Mouse (Mus musculus): ENCODE measurements at regions not wholly inside any gene's neighbourhood (a gene's known extent, or its start where the extent isn't known, plus 50 kb on each side); places are given as distances from the start of the nearest gene placed in this dataset.

DNA sequence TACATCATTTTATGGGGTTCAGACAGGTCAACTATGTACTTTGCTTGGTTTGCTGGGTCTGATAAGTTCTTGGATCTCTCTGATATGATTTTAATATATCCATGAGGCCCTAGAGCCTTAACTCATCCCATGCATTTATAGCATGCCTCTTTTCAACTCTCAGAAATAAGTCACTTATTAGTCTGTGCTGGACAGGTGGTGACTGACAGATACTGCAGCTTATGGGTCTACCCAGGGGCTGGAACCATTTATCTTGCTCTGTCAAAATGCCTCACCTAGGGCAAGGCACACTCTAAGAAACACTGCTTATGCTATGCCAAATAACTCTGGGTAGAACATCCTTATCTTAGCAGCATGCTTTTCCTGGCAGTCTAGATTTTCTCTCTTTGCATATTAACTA is 225.6 kb downstream of the Mbnl1 start:
- DNase-seq (ENCODE audit: low spot score) = no peak

DNA sequence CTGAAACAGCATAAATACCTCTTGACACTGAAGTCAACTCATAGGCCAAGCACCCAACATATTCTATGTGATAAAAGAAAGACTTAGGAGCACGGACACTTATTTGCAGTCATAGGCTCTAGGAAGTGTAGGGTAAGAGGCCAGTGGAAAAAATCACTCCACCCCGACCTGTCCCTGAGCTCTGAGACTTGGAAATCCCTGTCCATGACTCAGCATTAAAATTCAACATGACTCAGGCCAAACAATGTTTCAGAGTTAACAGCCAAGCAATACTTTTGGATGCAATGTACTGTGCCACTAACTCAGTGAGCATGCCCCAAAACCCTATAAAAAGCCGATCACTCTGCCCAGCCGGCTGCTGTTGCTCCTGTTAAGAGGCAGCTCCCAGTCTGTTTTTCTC is 234.5 kb downstream of the Mbnl1 start:
- DNase-seq (ENCODE audit: low spot score) = no peak

DNA sequence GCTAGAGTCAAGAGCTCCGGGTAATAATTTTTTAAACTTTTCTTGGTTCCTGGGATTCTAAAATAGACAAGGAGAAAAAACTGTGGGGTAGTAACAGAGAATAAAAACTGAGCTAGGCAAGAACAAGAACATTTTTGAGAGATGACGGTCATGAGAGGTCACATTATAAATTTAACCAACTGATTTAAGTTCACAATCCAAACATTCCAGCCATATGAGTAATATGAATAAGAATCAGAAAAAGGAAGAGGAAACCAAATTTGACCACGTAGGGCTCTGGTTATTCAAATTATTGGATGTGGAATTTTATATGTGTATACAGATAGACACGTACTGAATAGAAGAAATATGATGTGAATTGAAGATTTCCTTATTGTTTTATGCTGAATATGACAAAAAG is 240.3 kb downstream of the Mbnl1 start:
- no peak for DNase-seq (ENCODE audit: low spot score)

DNA sequence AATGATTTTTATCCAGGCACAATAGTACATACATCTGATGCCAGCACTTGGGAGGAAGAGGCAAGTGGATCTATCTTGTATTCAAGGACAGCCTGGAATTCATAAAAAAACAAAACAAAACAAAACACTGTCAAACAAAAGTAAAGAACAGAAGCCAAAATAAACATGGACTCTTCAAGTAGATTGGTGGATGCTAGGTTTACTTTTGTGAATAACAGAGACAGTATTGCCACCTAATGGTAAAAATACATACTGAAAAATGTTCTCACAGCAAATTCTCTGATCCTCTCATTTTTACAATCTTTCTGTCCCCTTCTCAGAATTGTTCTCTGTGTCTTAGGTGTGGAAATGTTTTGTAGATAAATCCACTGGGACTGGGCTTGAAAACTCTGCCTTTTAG is 247.7 kb downstream of the Mbnl1 start:
- DNase-seq (ENCODE audit: low spot score) = no peak

DNA sequence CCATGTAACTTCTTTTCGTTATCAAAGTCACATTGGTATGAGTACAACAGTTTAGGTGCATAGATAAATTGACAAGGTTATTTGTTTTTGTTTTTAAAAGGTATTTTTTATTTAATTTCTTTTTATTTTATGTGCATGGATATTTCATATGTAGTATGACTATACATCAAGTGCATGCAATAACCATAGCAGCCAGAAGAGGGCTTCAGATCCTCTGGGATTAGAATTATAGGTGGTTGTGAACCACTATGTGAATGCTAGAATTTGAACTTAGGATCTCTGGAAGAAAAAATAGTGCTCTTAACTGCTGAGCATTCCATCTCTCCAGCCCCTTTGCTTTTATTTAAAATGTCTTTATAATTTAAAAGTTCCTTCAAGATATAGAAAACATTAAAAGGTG is 258.7 kb downstream of the Mbnl1 start:
- no peak for DNase-seq (ENCODE audit: low spot score)

DNA sequence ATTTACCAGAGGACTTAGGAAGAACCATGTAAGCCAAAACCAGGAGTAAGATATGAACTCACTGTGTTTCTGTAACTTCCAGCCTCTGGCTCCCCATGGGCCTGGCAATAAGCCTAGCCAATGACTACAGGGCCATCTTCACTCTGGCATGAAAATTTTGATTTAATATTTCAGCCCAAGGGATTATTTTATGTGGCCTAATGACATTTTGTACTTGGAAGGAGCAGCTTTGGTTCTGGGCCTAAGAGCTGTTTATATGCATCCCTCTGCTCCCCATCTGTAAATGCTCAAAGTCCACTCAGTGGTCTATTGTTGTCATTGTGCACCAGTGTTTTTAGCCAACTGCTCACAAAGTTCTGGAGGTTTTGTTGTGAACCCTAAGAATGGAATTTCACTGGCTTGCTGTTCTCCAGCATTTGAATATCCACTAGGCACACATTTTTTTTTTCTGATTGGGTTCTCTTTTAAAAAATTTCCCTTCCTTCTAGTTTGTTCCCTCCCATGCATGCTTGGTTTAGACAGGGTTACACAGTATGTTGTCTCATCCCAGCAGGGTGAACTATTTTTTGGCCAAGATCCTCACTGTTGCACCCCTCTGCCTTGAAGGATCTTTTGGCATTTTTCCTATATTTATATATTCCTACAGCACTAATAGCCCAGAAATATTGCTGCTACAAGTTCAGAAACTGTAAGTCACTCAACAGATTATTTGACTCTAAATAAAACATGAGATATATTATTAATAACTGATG is 261.9 kb upstream of the P2ry1 start:
- DNase-seq (ENCODE audit: low spot score) = peak; percentile 43

DNA sequence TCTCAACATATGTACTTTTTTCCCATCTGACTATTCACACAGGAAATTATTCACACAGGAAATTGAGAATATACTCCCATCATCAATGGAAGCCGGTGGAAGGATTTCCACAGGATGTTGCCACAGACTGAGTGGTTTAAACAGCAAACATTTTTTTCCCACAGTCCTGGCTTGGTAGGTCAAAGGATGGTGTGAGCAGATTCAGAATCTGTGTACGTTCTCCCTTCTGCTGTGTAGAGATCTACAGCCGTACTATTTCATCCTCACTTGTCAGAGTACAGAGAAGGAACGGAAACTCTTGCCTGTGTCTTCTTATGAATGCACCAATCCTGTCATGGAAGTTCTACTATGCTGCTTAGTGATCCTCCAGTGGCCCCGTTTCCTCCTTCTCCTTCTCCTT is 261.2 kb upstream of the P2ry1 start:
- no peak for DNase-seq (ENCODE audit: low spot score)

DNA sequence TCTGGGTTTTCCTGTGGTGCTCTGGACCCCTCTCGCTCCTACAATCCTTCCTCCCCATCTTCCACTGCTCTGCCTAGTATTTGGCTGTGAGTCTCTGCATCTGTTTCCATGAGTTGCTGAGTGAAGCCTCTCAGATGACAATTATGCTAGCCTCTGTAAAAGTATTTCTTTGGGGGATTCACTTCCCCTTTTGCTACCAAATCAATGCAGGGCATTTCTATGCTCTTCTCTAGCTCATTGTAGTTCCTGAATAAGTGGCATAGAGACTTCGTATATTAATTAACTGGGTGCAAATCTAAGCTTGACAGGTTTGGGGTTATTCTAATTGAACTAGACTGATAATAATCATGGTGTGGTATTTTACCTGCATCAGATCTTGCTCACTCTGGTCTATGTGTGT is 260.4 kb upstream of the P2ry1 start:
- no peak for DNase-seq (ENCODE audit: low spot score)

DNA sequence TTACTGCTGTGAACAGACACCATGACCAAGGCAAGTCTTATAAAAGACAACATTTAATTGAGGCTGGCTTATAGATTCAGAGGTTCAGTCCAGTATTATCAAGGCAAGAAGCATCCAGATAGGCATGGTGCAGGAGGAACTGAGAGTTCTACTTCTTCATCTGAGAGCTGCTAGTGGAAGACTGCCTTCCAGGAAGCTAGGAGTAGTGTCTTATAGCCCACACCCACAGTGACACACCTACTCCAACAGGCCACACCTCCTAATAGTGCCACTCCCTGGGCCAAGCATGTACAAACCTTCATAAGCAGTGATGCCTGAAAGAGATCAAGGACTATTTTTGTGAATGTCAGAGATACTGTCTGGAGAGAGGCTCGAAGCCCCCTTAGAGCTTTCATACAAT is 257.5 kb upstream of the P2ry1 start:
- DNase-seq (ENCODE audit: low spot score) = no peak

DNA sequence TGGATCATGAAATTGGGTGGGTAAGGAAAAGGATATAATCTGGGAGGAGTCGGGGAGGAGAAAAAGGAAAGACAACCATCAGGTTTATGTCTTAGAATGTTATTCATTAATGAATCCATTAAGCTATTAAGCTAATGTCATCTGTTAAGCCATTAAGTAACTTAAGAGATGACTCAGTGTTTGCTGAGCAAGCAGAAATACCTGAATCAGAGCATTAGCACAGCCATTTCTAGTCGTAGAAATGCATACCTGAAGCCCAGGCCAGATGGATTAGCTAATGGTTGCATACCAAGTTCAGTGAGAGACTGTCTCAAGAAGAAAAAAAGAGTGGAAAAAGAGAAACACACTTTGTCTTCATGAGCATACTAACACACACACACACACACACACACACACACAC is 244.0 kb upstream of the P2ry1 start:
- no peak for DNase-seq (ENCODE audit: low spot score)

DNA sequence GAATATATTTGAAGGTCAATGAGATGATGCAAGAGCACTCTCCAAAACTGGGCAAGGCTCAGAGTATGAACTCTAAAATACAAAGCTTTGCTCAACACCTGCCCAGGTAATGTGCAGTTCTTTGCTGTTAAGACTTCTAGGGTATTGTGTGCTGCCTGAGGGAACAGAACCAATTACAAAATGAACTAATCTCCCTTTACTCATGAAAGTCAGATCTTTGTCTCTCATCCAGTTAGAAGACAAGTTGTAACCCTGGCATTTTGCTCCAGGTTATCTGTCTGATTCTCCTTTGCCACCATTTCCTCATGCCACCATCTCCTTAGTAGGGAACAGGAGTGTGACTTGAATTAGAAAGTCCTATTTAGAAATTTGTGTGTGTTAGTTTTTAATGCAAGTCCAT is 243.5 kb upstream of the P2ry1 start:
- DNase-seq (ENCODE audit: low spot score) = no peak

DNA sequence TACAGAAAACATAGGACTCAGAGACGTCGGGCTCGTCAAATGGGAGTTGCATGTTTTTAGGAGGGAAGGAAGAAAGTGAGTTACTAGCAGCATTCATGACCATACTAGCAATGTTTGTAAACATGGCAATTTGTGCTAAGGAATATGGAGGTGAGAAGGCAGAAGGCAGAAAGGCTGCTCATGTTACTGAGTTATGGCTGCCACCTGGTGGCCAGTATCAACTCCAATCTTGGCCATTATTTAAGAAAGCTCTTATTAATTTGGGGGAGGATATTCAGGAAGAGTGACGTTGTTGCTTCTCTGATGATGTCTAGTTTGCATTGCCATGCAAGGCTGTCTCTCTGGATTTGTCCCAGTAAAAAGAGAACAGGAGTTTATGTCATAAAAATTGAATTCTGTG is 239.7 kb upstream of the P2ry1 start:
- peak; percentile 27 for DNase-seq (ENCODE audit: low spot score)

DNA sequence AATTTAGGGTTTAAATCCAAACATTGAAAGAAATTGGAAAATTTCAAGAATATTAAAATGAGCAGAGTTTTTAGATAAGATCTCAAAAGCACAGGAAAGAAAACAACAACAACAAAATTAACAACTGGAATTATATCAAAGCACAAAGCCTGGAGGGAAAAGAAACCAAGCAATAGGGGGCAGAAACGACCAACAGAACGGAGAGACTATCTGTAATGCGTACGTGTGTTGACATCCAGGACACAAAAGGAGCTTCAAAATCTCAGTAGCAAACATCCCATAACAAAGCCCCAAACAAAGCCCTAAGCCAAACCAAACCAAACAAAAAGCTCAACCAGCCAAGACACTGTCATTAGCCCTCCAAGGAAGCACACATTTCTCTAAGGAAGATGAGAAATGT is 237.5 kb upstream of the P2ry1 start:
- DNase-seq (ENCODE audit: low spot score) = no peak

DNA sequence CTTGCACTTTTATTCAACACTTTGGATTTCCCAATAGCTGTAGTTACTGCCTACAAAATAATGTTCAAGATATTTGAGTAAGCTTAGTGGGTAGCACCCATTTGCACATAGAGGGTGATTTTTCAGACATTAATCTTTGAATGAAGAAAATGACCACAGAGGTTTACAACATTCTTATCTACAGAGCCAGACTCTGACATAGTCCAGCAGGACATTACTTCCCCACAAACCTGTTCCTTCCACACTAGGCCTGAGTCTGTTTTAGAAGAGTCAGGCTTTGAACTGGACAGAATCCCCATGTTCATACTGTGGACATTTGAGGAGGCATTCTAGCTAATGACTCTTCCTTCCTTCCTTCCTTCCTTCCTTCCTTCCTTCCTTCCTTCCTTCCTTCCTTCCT is 233.6 kb upstream of the P2ry1 start:
- DNase-seq (ENCODE audit: low spot score) = no peak

DNA sequence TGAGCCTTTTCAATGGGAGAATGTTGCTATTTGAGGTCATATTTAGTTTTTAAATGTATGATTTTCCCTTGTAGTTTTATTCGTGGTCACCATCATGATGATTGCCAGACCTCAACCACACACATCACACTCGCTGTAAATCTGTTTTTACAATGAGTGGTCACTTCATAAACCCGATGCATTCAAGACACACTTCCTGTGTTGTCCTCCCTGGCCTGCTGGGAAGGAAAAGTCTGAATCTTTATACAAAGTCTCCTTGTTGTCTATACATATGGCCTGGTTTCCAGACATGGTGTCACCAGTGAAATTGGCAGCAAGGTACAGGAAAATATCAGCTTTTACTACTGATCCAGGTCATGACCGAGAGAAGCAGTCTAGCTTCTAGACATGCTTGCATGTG is 230.7 kb upstream of the P2ry1 start:
- no peak for DNase-seq (ENCODE audit: low spot score)

DNA sequence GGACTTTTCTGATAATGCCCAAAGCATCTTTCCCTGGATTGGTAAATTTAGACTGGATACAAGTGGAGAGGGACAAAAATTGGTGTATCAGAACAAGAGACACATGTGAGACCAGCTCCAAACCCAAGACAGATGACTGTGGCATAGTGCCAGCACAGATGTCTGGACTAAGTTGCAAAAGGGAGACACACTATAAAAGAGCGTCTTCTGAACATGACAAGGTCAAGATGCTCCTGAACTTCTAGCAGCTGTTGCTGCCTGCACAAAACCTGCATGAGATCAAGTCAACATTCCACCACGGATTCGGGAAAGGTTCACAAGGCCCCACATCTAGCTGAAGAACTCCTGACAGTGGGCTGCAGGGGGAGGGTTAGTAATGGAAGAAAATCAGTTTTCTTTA is 229.2 kb upstream of the P2ry1 start:
- DNase-seq (ENCODE audit: low spot score) = no peak

DNA sequence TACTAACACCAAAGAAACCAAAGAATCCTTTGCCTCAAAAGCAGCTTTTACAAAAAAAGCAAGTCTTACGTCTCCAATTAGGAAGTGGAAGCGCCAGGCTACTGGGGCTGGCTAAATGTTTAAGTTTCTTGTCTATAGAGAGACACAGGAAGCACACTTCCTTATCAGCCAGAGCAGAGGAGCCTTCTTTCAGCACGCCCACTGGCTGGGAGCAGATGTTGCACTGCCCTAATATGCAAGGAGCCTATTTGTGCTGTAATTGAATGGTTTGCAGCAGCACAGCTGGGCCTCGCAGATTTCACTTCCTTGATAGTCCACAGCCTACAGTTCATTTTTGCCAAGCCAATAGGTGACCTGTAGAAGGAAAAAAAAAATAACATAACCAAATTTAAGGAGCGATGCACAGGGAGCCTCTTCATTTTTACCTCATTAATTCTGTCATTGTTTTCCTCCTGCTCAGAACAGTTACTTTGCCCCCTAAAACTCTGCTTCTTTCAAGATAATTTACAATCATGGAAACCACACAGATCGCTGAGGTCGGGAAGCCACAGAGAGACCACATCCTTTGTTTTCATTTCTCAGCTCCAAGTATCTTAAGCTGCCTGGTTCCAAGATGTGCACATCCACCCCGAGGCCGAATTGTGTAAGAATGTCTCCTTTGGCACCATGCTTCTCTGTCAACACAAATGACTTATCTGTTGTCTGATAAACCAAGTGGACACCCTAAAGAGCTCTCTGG is 217.3 kb upstream of the P2ry1 start:
- peak; percentile 34 for DNase-seq (ENCODE audit: low spot score)

DNA sequence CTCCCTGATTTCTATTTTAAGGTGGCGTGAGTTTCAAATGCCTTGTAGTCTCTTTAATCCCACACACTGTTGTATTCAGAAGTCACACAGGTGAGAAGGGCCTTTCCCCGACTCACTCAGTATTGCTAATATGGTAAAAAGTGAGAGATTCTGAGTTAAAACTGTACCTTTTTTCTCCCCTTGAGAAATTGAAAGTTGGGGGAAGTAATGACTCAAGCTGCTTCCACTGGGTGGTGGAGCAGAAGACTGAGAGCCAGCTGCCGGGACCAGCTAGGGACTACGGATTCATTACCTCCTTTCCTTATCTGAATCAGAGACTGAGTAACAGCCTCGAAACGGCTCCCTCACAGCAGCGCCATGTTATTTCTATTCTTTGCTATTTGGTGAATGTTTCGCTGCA is 214.6 kb upstream of the P2ry1 start:
- no peak for DNase-seq (ENCODE audit: low spot score)

DNA sequence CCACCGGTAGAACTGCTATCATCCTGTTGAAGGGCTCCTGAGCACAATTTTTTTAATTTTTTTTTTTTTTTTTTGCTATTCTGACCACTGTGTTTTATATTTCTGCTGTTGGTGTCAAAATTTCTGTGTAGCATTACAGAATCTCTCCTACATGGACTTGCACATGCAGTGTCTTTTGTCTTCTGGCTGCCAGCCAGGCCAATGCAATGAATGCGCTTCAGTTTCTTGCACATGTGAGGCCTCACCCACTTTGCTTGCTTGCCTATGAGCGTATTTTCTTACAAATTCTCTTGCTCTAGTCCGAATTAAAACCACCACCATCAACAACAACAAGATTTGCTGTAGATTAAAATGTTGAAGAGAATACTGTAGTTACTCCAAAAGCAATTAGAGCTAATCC is 213.2 kb upstream of the P2ry1 start:
- no peak for DNase-seq (ENCODE audit: low spot score)

DNA sequence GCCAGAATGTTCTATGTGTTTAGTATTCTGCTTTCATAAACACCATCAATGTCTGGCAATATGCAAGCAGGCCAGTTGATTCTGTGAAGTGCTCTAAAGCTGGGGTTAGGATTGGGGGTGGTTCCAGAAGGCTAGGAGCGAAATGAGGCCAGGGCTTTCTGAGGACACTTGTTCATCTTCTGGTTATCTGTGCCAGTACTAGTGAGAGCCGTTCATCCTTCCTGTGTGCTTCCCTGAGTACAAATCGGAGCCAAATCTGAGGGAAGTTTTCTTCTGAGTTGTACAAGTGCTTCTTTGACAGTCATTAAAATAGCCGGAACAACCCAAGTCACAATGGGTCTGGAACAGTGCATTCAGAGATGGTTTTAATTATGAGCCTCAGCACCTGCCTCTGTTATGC is 210.4 kb upstream of the P2ry1 start:
- no peak for DNase-seq (ENCODE audit: low spot score)

DNA sequence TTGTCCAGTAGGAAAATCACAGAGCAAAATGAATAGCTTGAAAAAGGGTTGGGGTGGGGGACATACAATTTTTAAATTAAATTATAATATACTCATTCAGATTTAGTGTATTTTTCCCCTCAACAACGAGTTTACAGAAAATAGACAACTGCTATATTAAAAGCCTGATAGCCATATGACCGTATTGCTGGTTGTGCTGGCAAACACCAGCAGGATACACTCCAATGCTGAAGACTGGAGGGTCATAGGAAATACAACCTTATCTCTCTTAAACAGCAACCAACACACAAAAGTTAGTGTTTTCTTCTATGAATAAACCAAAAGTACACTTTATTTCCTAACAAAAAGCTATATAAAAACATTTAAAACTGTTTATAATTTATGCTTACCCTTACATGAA is 206.4 kb upstream of the P2ry1 start:
- DNase-seq (ENCODE audit: low spot score) = no peak

DNA sequence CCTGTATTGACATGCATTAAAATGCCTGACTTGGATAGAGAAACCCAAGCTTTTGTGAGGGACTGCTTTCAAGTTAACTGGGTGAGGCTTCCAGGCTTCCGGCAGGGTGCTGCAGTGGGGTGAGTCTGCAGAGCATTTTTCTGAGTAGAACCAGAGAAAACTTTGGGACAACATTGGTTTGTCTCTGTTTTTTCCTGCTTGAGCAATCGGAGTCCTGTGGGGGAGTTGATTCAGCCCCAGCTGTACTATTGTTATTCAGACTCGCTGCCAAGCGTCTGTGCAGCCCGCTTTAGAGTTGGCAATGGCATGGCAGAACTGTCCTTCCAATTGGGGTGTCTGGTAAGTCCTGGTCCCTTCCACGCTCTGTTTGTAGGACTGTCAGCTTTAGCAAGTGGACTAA is 204.8 kb upstream of the P2ry1 start:
- peak; percentile 38 for DNase-seq (ENCODE audit: low spot score)

DNA sequence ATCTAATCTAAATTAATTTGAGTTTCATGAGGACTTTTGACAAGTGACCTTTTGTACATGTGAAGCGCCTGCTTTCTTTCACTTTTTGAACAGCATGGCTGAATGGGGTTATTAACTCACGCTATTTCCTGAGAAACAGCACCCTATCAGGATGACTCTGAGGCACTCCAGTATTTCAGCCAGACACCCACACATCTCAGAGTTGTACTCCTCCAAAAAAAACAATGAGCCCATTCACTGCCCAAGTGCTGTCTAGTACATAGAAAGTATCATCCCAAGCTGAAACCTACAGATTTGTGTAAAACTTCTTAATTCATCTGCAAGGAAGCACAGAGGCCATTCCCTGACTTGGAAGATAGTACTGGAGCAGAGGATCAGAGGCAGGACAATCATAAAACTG is 204.1 kb upstream of the P2ry1 start:
- DNase-seq (ENCODE audit: low spot score) = no peak

DNA sequence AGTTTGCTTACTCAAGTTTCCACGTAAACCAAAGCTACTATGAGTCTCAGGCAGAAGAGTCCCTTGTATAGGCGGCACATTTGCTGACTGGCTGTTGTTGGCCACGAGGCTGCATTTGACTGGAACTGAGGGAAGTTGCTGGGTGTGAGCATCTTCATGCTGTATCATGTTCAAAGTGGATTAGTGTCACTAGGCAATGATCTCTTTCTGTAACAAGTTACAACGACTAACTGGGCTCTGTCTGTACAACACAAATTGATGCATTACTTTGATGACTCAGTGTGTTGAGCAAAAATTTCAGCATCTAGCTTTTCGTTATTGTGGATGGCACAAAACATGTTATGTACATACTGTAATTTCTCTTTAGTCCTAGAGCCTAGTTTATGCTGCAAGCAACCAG is 203.7 kb upstream of the P2ry1 start:
- DNase-seq (ENCODE audit: low spot score) = no peak
